Mouse (Mus musculus) left cerebral cortex, postnatal 25 days (tissue): ENCODE data around the gene Gzma. TPM values are rescaled to one million over a fixed set of nuclear protein-coding genes. Genes with fewer than 3 reads are reported as not detected.
A peak's percentile ranks its signal among the peaks of the same experiment; 100 is the strongest.

ENCODE experiments used
- DNase-seq, 2 experiments: peaks; one replicate each; pipeline ENCODE4 v3.0.0; 2022; ENCODE audit warnings: low spot score in 2 of 2, mixed read lengths in 1 of 2
- intact Hi-C: fragments of 180-260 bp; cut with DNase I; formaldehyde crosslinking; loops from one replicate; pipeline ENCODE4 v1.15.1; 2025
- total RNA-seq, 2 experiments: library from RNA; stranded (reverse); gene quantifications; 2 replicates each; pipeline ENCODE4 v1.2.3; 2021

Gzma gene
- total RNA-seq, result not detected

DNA sequence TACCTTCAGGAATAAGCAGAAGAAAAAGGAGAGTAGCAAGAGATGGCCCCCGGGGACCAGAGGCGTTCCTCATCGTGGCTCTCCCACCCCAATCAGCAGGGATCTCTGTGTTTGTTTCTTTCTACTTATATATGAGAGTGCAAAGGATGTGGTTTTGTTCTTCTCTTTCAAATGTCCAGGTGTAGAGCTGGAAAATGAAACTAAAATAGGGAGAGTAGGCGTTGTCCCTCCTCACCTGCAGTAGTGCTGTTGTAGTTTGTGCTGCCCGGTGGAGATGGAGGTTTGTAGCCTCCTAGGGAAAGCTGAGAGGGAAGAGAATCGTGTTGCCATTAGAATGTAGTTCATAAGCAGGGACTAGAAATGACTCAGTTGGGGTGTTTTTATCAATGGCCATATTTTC lies at the start of gene Gzma:
Gzma (minus strand) TSS at position 103 of the 400 bp plus-strand sequence.
- intact Hi-C loops, result loop anchor here (1.0 kb wide), 1 partner anchor 9 kb away; no protein-coding TSS in a partner anchor
- no peak for DNase-seq

DNA sequence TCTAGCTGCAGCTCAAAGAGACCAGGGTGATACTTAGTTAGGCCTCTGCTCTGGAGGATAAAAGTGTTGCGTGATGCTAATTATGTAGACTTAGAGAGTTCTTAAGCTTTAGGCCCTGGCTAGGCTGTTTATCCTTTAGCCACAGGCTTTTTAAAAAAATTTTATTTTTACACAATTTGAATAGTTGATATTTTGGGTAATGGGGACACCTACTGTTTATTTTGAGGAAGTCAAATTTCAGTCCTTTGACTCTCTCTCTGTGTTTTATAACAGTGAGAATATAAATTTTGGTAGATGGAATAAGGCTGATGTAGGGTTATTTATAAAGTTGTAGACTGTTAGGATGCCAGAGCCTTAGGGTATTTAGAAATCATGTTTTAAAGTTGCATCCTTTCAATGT lies 38.8 kb upstream of the Gzma start:
- no peak for DNase-seq
- intact Hi-C loops, result loop anchor here (2.0 kb wide), 1 partner anchor 85 kb away; no protein-coding TSS in a partner anchor

DNA sequence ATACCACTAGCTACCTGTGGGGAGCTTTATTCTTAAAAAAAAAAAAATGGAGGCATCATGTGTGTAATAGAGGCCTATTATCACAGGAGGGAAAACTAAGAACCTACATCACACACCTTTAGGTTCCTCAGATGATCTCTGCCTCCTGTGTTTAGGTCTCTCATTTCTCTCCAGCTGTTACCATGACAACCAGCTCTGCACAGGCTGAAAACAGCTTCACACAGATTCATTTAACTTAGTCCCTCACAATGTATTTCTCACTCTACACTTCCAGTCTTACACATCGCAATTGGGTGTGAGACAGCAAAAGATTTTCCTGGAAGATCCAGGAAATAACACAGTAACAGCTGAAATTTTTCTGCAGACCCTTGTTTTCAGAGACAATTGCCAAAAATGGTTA lies 29.2 kb upstream of the Gzma start:
- peak; percentile 9 to 57 for DNase-seq

DNA sequence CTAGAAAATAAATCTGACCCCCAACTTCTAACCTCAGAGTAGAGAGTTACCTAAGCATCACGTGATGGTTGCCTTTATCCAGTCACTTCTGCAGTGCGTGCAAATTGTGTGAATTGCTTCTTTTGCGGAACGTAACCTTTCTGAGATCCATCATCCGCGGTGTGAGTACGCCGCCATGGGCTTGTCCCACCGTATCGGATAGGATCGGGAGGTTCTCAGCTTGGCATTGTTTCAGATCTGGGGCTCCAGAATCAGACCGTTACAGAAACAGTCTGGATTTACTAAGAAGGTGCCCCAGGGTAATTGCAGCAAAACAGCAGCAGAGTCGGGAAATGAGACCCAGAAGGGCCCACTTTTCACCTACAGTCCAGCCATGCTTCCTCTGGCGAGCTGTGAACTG lies 20.5 kb upstream of the Gzma start:
- intact Hi-C loops, result no loop called here

More for the DNA sequence above, 29.2 kb upstream of the Gzma start:
- intact Hi-C loops, result no loop called here

DNA sequence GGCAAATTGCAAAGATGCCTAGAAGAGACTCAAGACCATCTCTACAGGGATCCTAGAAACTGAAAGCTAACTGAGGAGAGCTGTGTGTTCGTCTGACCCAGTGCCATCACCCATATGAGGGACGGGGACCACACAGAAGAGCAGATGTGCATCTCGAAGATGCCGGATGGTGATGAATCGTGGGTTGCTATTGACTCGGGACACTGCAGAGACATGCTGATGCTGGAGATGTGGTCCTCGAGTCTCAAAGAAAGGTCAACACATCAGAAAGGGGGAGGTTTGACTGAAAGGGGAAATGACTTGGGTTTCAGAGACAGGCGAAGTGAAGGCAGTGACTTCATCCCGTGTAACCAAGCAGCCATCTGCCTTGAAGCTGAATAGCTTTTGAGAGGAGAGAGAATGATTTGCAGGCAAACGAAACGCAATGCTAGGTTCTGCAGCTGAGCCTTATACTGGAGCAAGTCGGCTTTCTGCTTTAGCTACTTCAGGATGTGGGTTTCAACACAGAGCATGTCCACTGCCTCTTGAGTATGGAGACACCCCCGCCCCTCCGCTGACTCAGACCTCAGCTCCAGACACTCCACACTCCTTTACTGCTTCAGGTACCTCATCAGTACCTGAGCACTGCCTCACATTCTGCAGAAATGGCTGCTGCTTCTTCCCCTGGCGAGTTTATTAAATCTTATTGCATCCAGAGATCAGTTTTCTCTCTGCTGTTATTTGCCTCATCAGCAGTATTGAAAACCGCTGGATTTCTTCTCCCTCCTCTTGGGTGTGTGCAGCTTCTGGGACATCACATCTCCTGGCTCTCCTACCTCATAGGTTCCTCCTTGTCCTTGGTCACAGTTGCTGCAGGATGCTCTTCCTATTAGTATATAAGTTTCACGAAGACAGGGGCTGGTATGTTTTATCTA lies 19.8 kb upstream of the Gzma start:
- intact Hi-C loops, result no loop called here

More for the DNA sequence above, 20.5 kb upstream of the Gzma start:
- DNase-seq, result no peak

DNA sequence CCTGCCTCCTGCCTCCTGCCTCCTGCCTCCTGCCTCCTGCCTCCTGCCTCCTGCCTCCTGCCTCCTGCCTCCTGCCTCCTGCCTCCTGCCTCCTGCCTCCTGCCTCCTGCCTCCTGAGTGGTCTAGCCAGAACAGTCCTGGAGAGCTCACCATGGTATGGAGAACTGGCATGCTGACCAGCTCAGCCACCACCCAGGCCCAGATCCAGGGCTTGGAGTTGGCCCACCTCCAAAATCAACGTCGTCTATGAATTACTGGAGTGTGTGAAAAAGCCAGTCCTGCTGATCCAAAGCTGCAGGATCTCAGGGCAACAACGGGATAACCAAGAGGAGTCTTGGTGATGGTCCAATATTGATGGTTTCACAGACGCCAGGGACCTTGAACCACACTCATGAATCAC lies 18.2 kb upstream of the Gzma start:
- no peak for DNase-seq
- intact Hi-C loops, result no loop called here

More for the DNA sequence above, 19.8 kb upstream of the Gzma start:
- DNase-seq, result no peak

DNA sequence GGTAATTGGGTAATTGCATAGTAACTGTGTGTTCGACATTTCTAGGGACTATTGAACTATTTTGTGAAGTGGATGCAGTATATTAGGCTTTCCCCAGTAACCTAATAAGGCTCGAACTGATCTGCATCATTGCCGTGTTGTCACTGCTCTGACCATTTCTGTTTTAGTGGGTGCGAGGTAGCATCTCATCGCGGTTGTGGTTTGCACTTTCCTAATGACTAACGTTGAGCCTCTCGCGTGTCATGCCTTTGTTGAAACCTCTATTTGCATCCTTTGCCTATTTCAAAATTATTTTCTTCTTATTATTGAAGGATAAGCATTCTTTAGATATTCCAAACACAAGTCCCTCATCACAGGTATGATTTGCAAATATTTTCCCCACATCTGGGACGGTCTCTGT lies 4.0 kb upstream of the Gzma start:
- DNase-seq, result no peak
- intact Hi-C loops, result no loop called here

DNA sequence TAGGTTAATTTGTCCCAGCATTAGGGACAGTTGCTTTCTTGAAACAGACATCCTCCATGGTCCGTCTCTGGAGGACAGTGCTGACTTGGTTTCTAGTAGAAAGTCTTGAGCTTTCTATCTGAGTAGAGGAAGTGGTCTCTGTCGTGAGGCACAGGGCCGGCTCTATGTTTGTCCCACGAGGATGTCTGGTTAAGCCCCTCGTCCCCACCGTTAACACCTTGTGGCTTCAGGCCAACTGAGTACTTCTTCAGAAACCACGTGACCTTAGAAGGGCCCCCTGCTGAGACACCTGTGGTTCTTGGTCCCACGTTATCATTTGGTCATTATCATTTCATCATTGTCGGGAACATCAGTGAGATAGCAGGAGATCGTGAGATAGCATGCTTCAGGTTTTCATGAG lies 1.0 kb upstream of the Gzma start:
- intact Hi-C loops, result no loop called here
- no peak for DNase-seq

DNA sequence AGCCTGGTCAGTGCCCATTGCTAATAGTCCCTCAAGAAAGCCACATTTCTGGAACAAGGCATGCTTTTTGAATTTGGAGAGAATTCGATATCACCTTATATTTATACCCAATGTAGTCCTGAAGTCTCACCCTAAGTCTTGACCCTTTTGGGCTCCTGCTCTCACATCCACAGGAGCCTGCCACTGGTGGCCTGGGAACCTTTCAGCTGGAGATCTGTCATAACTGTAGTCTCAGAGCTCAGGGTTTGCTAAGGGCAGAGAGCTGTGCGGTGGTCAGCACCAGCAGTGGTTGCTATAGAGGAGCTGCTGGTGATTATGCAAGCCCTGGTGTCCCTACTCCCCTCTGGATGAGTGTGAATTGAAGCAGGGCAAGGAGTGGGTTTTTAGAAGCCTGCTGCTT lies 2.4 kb downstream of the Gzma start:
- no peak for DNase-seq
- intact Hi-C loops, result no loop called here

DNA sequence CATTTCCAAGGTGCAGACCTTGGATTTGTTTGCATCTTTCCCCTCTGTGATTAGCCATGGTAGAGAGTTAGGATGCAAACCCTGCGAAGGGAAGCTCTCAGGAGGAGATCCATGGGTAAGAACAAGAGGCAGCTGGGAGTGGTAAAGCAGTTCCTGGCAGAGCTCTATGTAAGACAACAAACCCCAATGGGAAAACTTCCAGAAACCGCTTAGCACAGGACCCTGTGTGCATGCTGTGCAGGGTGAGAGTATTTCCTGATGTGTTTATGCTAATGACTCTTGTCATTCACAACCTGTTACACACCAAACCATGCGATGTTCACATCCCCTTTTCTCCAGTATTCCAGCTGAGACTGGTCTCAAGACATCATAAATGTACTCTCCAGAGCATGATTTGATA lies 3.8 kb downstream of the Gzma start:
- intact Hi-C loops, result no loop called here
- no peak for DNase-seq

DNA sequence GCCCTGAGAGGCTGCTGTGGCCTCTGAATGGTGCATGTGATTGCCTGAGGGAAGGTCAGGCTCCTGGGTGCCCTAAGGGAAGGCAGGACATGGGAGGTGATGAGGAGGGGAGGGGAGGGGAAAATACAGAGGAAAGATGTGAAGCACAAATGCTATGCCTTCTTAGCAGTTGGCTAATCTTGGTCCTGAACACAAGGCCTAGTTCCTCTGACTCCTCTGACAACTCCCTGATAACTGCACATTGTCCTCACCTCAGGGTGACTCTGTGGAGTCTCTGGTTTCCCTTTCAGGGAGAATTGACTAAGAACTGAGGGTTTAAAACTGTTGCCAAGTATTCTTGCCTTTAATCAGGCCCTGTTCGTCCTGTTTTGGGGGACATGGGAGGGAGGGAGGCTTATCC lies 6.2 kb downstream of the Gzma start:
- intact Hi-C loops, result no loop called here
- no peak for DNase-seq

DNA sequence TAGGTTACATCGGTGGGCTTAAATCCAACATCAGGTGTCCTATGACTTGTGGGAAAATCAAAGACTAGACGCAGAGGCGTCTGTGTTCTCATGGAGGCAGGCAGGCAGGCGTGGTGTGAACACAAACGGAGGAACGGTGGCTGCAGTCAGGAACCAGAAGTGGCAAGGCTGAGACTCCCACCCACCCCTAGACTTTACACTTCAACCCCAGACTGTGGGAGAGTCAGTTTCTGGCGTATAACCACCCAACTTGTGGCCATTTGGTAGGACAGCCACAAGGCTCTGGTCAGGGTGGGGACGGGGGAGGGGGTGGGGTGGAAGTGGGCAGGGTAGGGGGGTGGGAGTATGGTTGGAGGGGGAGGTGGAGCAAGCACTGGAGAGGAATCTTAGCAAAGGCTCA lies 10.3 kb downstream of the Gzma start:
- intact Hi-C loops, result no loop called here
- no peak for DNase-seq

DNA sequence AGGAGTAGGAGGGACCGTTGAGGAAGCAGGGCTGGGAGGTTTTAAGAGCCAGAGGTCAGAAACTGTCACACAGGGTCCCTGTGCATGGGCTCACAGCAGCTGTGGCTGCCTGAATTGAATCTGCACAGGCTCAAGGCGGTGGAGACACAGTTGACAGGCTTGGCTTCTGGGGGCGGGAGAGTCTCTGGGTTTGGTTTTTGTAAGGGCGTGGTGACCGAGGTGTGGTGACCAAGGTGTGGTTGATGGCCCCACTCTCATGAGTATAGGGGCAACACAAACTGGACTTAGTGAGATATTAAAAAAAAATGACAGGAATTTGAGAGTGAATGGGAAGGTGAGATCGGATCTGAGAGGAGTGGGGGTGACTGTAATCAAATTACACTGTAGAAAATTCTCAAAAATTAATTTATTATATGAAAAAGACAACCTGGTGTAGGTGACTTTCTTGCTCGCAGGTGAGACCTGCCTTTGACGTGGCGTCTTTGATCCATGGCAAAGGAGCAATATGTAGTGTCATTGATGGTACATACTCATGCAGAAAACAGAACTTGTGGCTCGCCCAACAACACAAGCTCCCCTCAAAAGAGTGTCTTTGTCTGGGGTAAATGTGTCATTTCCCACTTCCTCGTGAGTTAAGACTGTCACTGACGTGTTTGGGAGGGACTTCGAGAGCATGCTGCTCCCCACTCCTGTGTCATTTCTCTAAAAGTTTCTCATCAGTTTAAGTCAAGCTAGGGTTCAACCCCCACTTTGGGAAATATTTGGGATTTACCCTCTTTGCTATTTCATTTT lies 13.4 kb downstream of the Gzma start:
- intact Hi-C loops, result no loop called here
- DNase-seq, result no peak

DNA sequence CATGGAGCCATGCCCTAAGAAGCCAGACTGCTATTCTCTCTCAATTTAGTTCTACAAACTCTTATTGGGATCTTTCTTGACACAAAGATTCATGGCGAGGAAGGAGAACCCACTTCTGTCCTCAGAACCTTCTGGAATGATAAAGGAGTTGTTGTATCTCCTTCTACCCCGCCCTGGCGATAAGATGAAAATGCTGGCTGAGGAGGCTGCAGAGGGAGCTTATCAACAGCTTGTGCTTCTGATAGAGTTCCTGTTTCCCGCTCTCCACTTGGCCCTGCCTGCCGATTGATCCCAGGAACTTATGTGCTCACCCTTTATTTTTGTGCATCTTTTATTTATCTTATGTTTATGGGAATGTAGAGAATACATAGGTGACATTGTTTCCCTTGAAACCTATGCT lies 16.0 kb downstream of the Gzma start:
- DNase-seq, result no peak
- intact Hi-C loops, result no loop called here

DNA sequence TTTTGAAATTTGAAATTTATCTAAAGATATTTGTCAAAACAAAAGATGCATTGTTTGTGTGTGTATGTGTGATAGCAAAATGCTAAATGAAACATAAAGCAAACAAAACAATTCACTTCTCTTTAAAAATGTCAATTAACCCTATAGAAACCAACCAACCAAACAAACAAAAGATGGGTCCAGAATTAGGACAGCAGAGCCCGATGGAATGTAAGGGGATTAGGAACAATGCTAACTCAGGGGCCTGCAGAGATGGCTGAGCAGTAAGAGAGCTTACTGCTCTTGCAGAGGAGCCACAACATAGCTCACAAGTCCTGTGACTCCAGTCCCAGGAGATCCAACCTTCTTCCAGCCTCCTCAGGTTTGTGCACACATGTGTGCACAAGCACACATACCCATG lies 18.7 kb downstream of the Gzma start:
- no peak for DNase-seq
- intact Hi-C loops, result no loop called here

DNA sequence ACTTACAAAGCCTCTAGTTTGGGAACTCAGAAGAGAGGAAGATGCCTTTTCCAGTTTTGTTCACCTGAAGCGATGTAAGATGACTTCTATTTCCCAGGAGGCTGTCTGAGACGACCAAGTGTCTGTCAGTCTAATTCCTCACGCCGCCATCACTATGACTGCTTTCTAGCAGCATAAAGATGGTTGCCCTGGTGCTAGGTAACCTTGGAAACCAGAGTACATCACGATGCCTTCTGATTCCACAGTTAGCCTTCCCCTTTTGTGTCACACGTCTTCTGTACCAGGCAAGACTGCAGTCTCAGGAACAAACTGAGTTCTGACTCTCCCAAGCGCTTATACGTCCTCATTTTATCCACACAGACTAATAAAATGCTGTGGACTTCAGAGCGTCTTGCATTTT lies 21.8 kb downstream of the Gzma start:
- intact Hi-C loops, result no loop called here
- DNase-seq, result no peak

DNA sequence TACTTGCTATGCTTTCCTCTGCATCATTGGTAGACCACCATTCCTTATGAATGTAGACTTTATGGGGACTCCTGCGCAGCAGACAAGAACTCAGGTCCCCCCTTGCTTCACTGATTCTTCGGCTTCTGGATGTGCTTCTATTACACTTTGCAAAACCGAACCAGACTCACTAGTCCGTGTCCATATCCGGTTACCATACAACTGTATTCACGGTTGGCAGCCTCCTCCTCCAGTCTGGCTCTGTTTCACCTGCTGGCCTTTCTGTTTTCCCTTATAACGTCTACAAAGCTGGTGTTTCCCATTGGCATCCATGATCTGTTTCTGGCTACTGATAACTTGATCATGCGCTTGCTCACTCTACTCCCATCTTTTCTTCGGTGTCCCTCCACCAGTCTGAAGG lies 36.2 kb downstream of the Gzma start:
- DNase-seq, result no peak
- intact Hi-C loops, result no loop called here

DNA sequence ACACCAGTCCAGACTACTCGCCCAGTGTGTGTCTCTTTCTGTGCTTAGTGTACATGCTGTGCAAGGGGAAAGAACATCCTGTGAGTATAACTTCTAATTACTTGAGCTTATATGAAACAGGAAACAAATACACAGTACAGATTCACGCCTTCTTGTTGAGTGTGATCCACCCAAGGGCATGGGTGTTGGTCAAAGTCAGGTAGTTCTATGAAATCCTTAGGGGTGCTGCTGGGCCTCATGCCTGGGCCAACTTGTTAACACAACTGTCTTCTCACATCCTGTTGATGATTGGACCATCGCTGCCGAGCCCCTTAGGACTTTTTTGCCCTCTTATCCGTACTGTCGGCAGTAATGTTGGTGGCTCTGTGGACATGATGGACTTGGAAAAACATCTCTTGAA lies 39.0 kb downstream of the Gzma start:
- DNase-seq, result no peak
- intact Hi-C loops, result no loop called here

DNA sequence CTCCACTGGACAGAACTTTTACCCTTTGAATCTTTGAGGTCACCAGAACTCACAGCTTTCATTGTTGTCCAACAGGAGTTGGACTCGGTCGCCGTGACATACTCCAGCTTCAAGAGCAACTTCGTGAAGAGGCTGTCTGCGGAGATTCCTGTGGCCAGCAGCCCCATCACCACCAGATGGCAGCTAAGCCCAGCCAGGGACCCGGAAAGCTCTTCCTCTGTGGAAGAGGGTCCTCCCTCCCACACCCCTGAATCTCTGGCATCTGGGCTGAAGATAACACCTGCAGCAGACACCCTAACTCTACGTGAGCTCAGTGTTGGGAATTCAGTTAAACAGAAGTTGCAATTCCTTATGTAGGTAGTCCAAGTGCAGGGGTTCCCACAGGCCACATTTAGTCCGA lies 45.0 kb downstream of the Gzma start:
- intact Hi-C loops, result loop anchor here (2.0 kb wide), 1 partner anchor 83 kb away; no protein-coding TSS in a partner anchor
- DNase-seq, result no peak

DNA sequence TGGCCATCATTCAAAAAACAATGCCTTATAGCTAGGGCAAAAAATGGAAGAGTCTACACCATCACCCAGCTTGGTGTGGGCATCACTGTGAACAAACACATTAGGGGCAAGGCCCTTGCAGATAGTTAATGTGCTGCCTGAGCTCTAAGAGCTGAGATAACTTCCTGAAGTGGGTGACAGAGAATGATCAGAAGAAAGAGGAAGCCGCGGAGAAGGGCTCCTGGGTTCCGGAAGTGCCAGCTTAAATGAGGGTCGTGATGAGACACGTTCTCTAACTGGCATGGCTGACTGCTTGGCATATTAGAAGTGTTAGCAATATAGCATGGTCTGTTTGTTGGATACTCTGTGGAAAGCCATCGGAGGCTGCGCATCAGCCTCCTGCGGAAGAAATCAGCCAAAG lies 46.6 kb downstream of the Gzma start:
- intact Hi-C loops, result loop anchor here (2.0 kb wide), 1 partner anchor 85 kb away; no protein-coding TSS in a partner anchor

DNA sequence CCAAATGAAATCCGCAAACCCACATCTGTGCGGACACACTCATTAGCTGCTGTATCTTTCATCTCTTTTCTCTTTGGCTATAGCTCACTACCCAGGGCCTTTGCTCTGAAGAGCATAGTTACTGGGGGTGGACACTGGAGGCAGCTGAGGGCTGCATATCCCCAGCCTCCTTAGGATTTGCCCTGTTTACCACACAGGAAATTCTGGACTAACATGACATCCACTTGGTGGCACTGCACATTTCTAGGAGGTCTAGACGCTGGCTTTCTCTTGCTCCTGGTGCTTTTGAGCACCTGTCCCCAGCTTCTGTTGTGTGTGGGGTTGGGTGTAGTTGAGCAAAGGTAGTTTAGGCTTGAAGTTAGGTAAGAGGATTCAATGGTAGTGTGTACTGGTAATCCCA lies 53.1 kb downstream of the Gzma start:
- intact Hi-C loops, result loop anchor here (10.0 kb wide), 1 partner anchor 567 kb away; the partner anchor contains the start of gene Snx18
- DNase-seq, result no peak

More for the DNA sequence above, 46.6 kb downstream of the Gzma start:
- no peak for DNase-seq
